Mouse (Mus musculus) lung, adult 2 months (tissue): ENCODE measurements around the gene Cmtm7.

Source experiments
- CTCF ChIP-seq: fragments of 200-500 bp; IDR thresholded peaks from 2 replicates; pipeline ENCODE4 v1.5.1; 2011; ENCODE audit warnings: mild to moderate bottlenecking, low read length, control low read depth; ENCODE audit not compliant: insufficient read depth
- POLR2A ChIP-seq: fragments of 200-500 bp; IDR thresholded peaks from 2 replicates; pipeline ENCODE4 v1.6.1; 2011; ENCODE audit warnings: low read depth, mild to moderate bottlenecking, control low read depth, low read length, borderline replicate concordance; ENCODE audit errors: extremely low read depth

DNA sequence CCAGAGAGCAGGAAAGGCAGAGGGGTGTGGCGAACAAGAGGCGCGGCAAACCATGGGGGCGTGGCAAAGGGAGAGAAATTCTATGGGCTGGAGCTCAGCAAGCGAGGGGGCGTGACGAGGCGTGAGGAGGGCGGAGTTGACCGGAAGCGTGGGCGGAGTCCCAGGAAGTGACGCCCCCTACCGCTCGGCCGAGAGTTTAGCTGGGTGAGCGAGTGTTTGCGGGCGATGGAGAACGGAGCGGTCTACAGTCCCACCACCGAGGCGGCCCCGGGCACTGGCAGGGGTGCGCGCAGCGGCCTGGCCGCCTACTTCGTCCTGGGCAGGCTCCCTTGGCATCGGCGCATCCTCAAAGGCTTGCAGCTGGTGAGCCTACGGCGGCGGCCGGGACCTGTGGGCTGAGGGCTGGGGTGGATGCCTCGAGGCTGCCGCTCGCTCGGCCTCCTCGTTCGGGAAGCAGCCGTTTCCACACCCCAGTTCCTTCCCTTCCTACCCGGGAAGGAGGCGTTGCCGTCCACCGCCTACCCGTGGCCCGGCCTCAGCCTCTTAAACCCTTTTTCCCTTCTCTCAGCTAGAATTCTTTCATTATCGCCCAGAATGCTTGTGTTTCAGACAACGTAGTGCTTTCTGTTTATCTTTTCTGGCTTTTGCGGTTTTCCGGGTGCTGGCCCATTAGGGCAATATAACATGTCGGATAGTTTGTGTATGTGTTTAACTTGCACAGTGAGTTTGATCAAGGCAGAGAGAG, 50.5 kb downstream of the Cmtm7 start, which contains the start of gene Cmtm6:
- TF ChIP-seq POLR2A (peak; percentile 96), CTCF (no peak)
